Mouse (Mus musculus) G1E (cell line): ENCODE results near the gene Acp1. TPM values are rescaled to one million over a fixed set of nuclear protein-coding genes. Genes with fewer than 3 reads are reported as not detected.

ENCODE experiments used
- ATAC-seq: 2 replicates; pipeline ENCODE4 v1.8.0; 2016; ENCODE audit warnings: mild to moderate bottlenecking; ENCODE audit not compliant: insufficient number of reproducible peaks, poor library complexity, low FRiP score, severe bottlenecking; ENCODE audit errors: extremely low read depth
- DNase-seq: peaks from one replicate; pipeline ENCODE4 v3.0.0; 2012; ENCODE audit warnings: low spot score
- H3K27me3 ChIP-seq: 2 replicates; pipeline ENCODE4 v1.6.1; 2012; ENCODE audit warnings: mild to moderate bottlenecking, low read length, inconsistent platforms; ENCODE audit not compliant: insufficient read depth
- H3K36me3 ChIP-seq: replicated peaks from 2 replicates; pipeline ENCODE3; 2012; ENCODE audit warnings: mild to moderate bottlenecking, inconsistent platforms
- H3K4me1 ChIP-seq: 2 replicates; pipeline ENCODE4 v1.6.1; 2012; ENCODE audit warnings: low read depth, low read length, inconsistent platforms, mixed read lengths; ENCODE audit not compliant: insufficient read depth
- H3K4me3 ChIP-seq: 2 replicates; pipeline ENCODE4 v1.5.1; 2012; ENCODE audit warnings: low read depth, mild to moderate bottlenecking, inconsistent platforms, low read length, moderate library complexity, mixed read lengths
- H3K9me3 ChIP-seq: replicated peaks from 2 replicates; pipeline ENCODE4 v1.6.1; 2012; ENCODE audit warnings: inconsistent platforms
- CTCF ChIP-seq: IDR thresholded peaks from 2 replicates; pipeline ENCODE4 v1.5.1; 2012; ENCODE audit warnings: low read depth, low read length, inconsistent platforms, mixed read lengths
- GATA1 ChIP-seq: IDR thresholded peaks from 2 replicates; pipeline ENCODE4 v1.6.1; 2012; ENCODE audit warnings: borderline replicate concordance, low read length, inconsistent platforms, mixed read lengths
- GATA2 ChIP-seq: IDR thresholded peaks from 2 replicates; pipeline ENCODE4 v1.6.1; 2012; ENCODE audit warnings: low read depth, low read length, inconsistent platforms, borderline replicate concordance
- POLR2AphosphoS5 ChIP-seq: IDR thresholded peaks from 2 replicates; pipeline ENCODE4 v1.6.1; 2012; ENCODE audit warnings: low read depth, low read length, inconsistent platforms; ENCODE audit not compliant: insufficient replicate concordance
- TAL1 ChIP-seq: conservative IDR thresholded peaks from 2 replicates; pipeline ENCODE4 v1.6.1; 2012; ENCODE audit warnings: low read depth, low read length, inconsistent platforms, mixed read lengths
- polyA plus RNA-seq: library from polyadenylated mRNA; stranded (reverse); fragments of >175 nt; gene quantifications from 2 replicates; pipeline ENCODE4 v1.2.3, GENCODE M21; 2012
- total RNA-seq, 2 experiments: library from RNA; stranded (forward) in 1 of 2; stranded (reverse) in 1 of 2; fragments of 200-1000 nt in 1 of 2; fragments of >200 nt in 1 of 2; fragmentation: Nextera tagmentation in 1 of 2; gene quantifications; 2 replicates each; pipeline ENCODE4 v1.2.3; 2014 to 2017

Gene Acp1
- total and polyA plus RNA-seq, 3 experiments = 2.6 to 166 (median 141) TPM

- no peaks in the 10 kb centered on the region for H3K36me3 ChIP-seq
- no peaks in the 10 kb centered on the region for H3K4me1 ChIP-seq
- TF ChIP-seq GATA2 (no peak), CTCF (no peak), TAL1 (no peak), GATA1 (no peak), POLR2AphosphoS5 (no peak)
- H3K4me3 ChIP-seq = no peak overlapping the region
- DNase-seq (no peak), ATAC-seq (no peak)
- peaks cover 17% of the 10 kb centered on the region; the same call in 1 of the 2 replicates for H3K27me3 ChIP-seq
- peaks cover 6% of the 10 kb centered on the region for H3K9me3 ChIP-seq
Measured at GRCm38 (mm10) chr12:30883592-30883985, 27.8 kb downstream of the Acp1 start.

GRCm38 (mm10) chr12:30879447-30879846 is 31.9 kb downstream of the Acp1 start:
- Histone ChIP-seq H3K4me3 (no peak overlapping the region), H3K36me3 (no peaks in the 10 kb centered on the region), H3K27me3 (peaks cover 17% of the 10 kb centered on the region; the same call in 1 of the 2 replicates), H3K9me3 (peaks cover 3% of the 10 kb centered on the region), H3K4me1 (no peaks in the 10 kb centered on the region)
- no peak for TF ChIP-seq CTCF
- TF ChIP-seq POLR2AphosphoS5 = no peak
- ATAC-seq (no peak), DNase-seq (no peak)

DNA sequence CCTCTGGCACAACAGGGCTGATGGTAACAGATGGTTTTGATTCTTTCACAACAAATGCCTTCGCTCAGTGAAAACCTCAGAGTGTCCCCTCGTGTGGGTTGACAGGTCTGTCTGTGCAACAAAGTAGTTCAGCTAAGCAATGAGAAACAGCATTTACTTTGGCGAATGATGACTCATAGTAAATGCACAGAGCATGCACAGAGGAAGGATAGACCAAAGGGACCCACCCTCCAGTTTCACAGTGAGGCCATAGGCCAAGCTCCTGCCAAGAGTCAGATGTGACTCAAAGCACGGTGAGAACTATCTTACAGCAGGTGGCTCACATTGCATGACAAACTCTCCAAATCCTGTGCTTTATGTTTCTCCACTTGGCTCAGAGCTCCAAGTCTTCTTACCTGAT is 45.6 kb downstream of the Acp1 start:
- Histone ChIP-seq H3K4me3 (no peak overlapping the region), H3K4me1 (no peaks in the 10 kb centered on the region), H3K27me3 (no peaks in the 10 kb centered on the region), H3K36me3 (no peaks in the 10 kb centered on the region), H3K9me3 (no peaks in the 10 kb centered on the region)
- TF ChIP-seq TAL1 (no peak), GATA2 (no peak)
- no peak for ATAC-seq
- DNase-seq = no peak

- Histone ChIP-seq H3K4me3 (no peak overlapping the region), H3K4me1 (no peaks in the 10 kb centered on the region), H3K9me3 (no peaks in the 10 kb centered on the region), H3K36me3 (no peaks in the 10 kb centered on the region), H3K27me3 (no peaks in the 10 kb centered on the region)
- no peak for DNase-seq
- ATAC-seq = no peak
- TF ChIP-seq GATA2 = no peak
- no peak for TF ChIP-seq CTCF
- TF ChIP-seq GATA1 = no peak
- TF ChIP-seq TAL1 = no peak
- TF ChIP-seq POLR2AphosphoS5 = no peak
Measured at GRCm38 (mm10) chr12:30864347-30864746, 47.0 kb downstream of the Acp1 start.

GRCm38 (mm10) chr12:30856172-30856571 is 55.2 kb downstream of the Acp1 start:
- DNase-seq (no peak), ATAC-seq (no peak)
- TF ChIP-seq TAL1 (no peak), GATA1 (no peak), GATA2 (no peak), CTCF (no peak), POLR2AphosphoS5 (no peak)
- no peak overlapping the region for H3K4me3 ChIP-seq
- H3K36me3 ChIP-seq = no peaks in the 10 kb centered on the region
- H3K4me1 ChIP-seq = no peaks in the 10 kb centered on the region
- H3K27me3 ChIP-seq = no peaks in the 10 kb centered on the region
- H3K9me3 ChIP-seq = no peaks in the 10 kb centered on the region

- TF ChIP-seq POLR2AphosphoS5 (no peak), TAL1 (no peak), CTCF (no peak), GATA1 (no peak)
- ATAC-seq = 0 out of 2 replicates have a peak, but pooled peaks have one; percentile 40
- Histone ChIP-seq H3K27me3 (no peaks in the 10 kb centered on the region), H3K4me3 (no peak overlapping the region), H3K9me3 (no peaks in the 10 kb centered on the region), H3K4me1 (no peaks in the 10 kb centered on the region), H3K36me3 (no peaks in the 10 kb centered on the region)
- DNase-seq = no peak
Measured at GRCm38 (mm10) chr12:30855442-30856159, 55.8 kb downstream of the Acp1 start.

- Histone ChIP-seq H3K4me3 (no peak overlapping the region), H3K9me3 (no peaks in the 10 kb centered on the region), H3K4me1 (no peaks in the 10 kb centered on the region), H3K27me3 (no peaks in the 10 kb centered on the region), H3K36me3 (no peaks in the 10 kb centered on the region)
- no peak for TF ChIP-seq CTCF
- TF ChIP-seq GATA2 = no peak
- TF ChIP-seq POLR2AphosphoS5 = no peak
- no peak for TF ChIP-seq TAL1
- no peak for TF ChIP-seq GATA1
- DNase-seq (no peak), ATAC-seq (no peak)
Measured at GRCm38 (mm10) chr12:30851871-30852270, 59.5 kb downstream of the Acp1 start.
